Mouse (Mus musculus) liver, postnatal 0 days (tissue): ENCODE results near the gene Pym1. TPM values are rescaled to one million over a fixed set of nuclear protein-coding genes. Genes with fewer than 3 reads are reported as not detected.

Experiments
- ATAC-seq: fragments of 200-750 bp; cut with Nextera tagmentation; 2 replicates; pipeline ENCODE4 v1.8.0; 2017; ENCODE audit warnings: mild to moderate bottlenecking, moderate library complexity
- DNase-seq: peaks from one replicate; pipeline ENCODE4 v3.0.0-alpha.2; 2016
- H3K27ac ChIP-seq: fragments of 300-500 bp; sonication (generic); 2 replicates; pipeline ENCODE4 v1.5.1; 2014; ENCODE audit warnings: antibody characterized with exemption, moderate library complexity, mild to moderate bottlenecking, low read depth
- H3K27me3 ChIP-seq: fragments of 300-500 bp; sonication (generic); 2 replicates; pipeline ENCODE4 v1.6.1; 2014; ENCODE audit warnings: low read length, control low read depth, mixed read lengths; ENCODE audit not compliant: insufficient read depth
- H3K36me3 ChIP-seq: fragments of 300-500 bp; sonication (generic); replicated peaks from 2 replicates; pipeline ENCODE4 v1.6.1; 2014; ENCODE audit warnings: mild to moderate bottlenecking, control low read depth, low read length, moderate library complexity, mixed read lengths; ENCODE audit not compliant: insufficient read depth
- H3K4me1 ChIP-seq: fragments of 300-500 bp; sonication (generic); 2 replicates; pipeline ENCODE4 v1.6.1; 2014; ENCODE audit warnings: antibody characterized with exemption, mild to moderate bottlenecking, control low read depth; ENCODE audit not compliant: insufficient read depth
- H3K4me2 ChIP-seq: fragments of 300-500 bp; sonication (generic); 2 replicates; pipeline ENCODE4 v1.6.1; 2014; ENCODE audit warnings: low read depth, mild to moderate bottlenecking, low read length, moderate library complexity, mixed read lengths
- H3K4me3 ChIP-seq: fragments of 300-500 bp; sonication (generic); 2 replicates; pipeline ENCODE4 v1.5.1; 2014; ENCODE audit warnings: low read depth, low read length
- H3K9ac ChIP-seq: fragments of 300-500 bp; sonication (generic); replicated peaks from 2 replicates; pipeline ENCODE4 v1.6.1; 2014; ENCODE audit warnings: mild to moderate bottlenecking, moderate library complexity
- H3K9me3 ChIP-seq: fragments of 300-500 bp; sonication (generic); 2 replicates; pipeline ENCODE4 v1.6.1; 2016; ENCODE audit warnings: mild to moderate bottlenecking, control low read depth, low read length, mixed read lengths
- CTCF ChIP-seq: sonication (generic); IDR thresholded peaks from 2 replicates; pipeline ENCODE4 v1.5.1; 2016; ENCODE audit warnings: antibody characterized with exemption, low read depth
- EP300 ChIP-seq: IDR thresholded peaks from 2 replicates; pipeline ENCODE4 v1.6.1; 2016; ENCODE audit warnings: antibody characterized with exemption, low read depth, mild to moderate bottlenecking
- WGBS: fragments of 180-500 bp; shearing (Covaris S2); extraction: QIAGEN DNeasy Blood & Tissue Kit; methylation state at CpG from one replicate; pipeline ENCODE4 v1.1.7; 2014; ENCODE audit not compliant: insufficient replicate concordance; 5-methylcytosine and 5-hydroxymethylcytosine counted together
- polyA plus RNA-seq: library from polyadenylated mRNA; unstranded; fragments of >200 nt; fragmentation: Nextera tagmentation; extraction: Ambion mirVana; gene quantifications from 2 replicates; pipeline ENCODE4 v1.2.1, GENCODE M21; 2015

Gene Pym1
- polyA plus RNA-seq, 1 experiment from 2014 or later = 14.9 TPM

GRCm38 (mm10) chr10:128744211-128744610 is 3.5 kb upstream of the Pym1 start:
- peak overlapping the region; percentile 68 for H3K27ac ChIP-seq
- peaks cover 28% of the 10 kb centered on the region for H3K4me1 ChIP-seq
- peak overlapping the region; percentile 71 for H3K9ac ChIP-seq
- peaks cover 6% of the 10 kb centered on the region; the same call in 1 of the 2 replicates for H3K27me3 ChIP-seq
- no peaks in the 10 kb centered on the region for H3K36me3 ChIP-seq
- H3K9me3 ChIP-seq = no peaks in the 10 kb centered on the region
- TF ChIP-seq CTCF (no peak), EP300 (no peak)
- H3K4me2 ChIP-seq = peak overlapping the region; percentile 76
- peak overlapping the region; percentile 60 for H3K4me3 ChIP-seq
- ATAC-seq = no peak
- DNase-seq = no peak
- 32% methylated on average over 8 of the region's 8 CpGs for WGBS

- Histone ChIP-seq H3K4me1 (peaks cover 34% of the 10 kb centered on the region), H3K9ac (peak within 1 kb of the TSS; percentile 71), H3K27ac (peak within 1 kb of the TSS; percentile 91), H3K9me3 (no peaks in the 10 kb centered on the region), H3K4me2 (peak within 1 kb of the TSS; percentile 76), H3K27me3 (peaks cover 6% of the 10 kb centered on the region; the same call in 1 of the 2 replicates), H3K36me3 (no peaks in the 10 kb centered on the region), H3K4me3 (peak within 1 kb of the TSS; percentile 60)
- no peak for ATAC-seq
- TF ChIP-seq CTCF (peak; percentile 40; the same call in 1 of the 2 replicates), EP300 (no peak)
- WGBS = 29% methylated on average over 18 of the region's 18 CpGs
- peak; percentile 21 for DNase-seq
Observed at GRCm38 (mm10) chr10:128744680-128745601, 2.7 kb upstream of the Pym1 start, which contains the start of gene Dgka. Gene Dgka (minus strand): TSS chr10:128744855.

- Histone ChIP-seq H3K36me3 (no peaks in the 10 kb centered on the region), H3K9me3 (no peaks in the 10 kb centered on the region), H3K27ac (peak overlapping the region; percentile 91), H3K9ac (no peak overlapping the region), H3K4me1 (peaks cover 31% of the 10 kb centered on the region), H3K27me3 (peaks cover 6% of the 10 kb centered on the region; the same call in 1 of the 2 replicates), H3K4me3 (no peak overlapping the region), H3K4me2 (no peak overlapping the region)
- DNase-seq (peak; percentile 39), ATAC-seq (no peak)
- WGBS = 73% methylated on average over 10 of the region's 10 CpGs
- TF ChIP-seq EP300 (no peak), CTCF (no peak)
Observed at GRCm38 (mm10) chr10:128745946-128746613, 1.6 kb upstream of the Pym1 start.

- WGBS = 30% methylated on average over 9 of the region's 9 CpGs
Observed at GRCm38 (mm10) chr10:128746972-128747645, 580 bp upstream of the Pym1 start.

GRCm38 (mm10) chr10:128748252-128748864 is 669 bp downstream of the Pym1 start:
- H3K4me1 ChIP-seq = peaks cover 23% of the 10 kb centered on the region

More at GRCm38 (mm10) chr10:128746972-128747645, 580 bp upstream of the Pym1 start:
- no peaks in the 10 kb centered on the region for H3K36me3 ChIP-seq
- peak overlapping the region; percentile 78 for H3K4me3 ChIP-seq
- peaks cover 6% of the 10 kb centered on the region; the same call in 1 of the 2 replicates for H3K27me3 ChIP-seq
- H3K9me3 ChIP-seq = no peaks in the 10 kb centered on the region
- H3K4me2 ChIP-seq = peak overlapping the region; percentile 79
- H3K9ac ChIP-seq = peak overlapping the region; percentile 73
- H3K4me1 ChIP-seq = peaks cover 31% of the 10 kb centered on the region
- DNase-seq = no peak
- peak overlapping the region; percentile 91 for H3K27ac ChIP-seq
- no peak for ATAC-seq
- TF ChIP-seq CTCF (no peak), EP300 (no peak)

More at GRCm38 (mm10) chr10:128748252-128748864, 669 bp downstream of the Pym1 start:
- Histone ChIP-seq H3K36me3 (no peaks in the 10 kb centered on the region), H3K9ac (peak overlapping the region; percentile 73), H3K27me3 (peaks cover 6% of the 10 kb centered on the region; the same call in 1 of the 2 replicates), H3K4me3 (peak overlapping the region; percentile 78), H3K9me3 (no peaks in the 10 kb centered on the region), H3K4me2 (peak overlapping the region; percentile 79), H3K27ac (peak overlapping the region; percentile 91)
- TF ChIP-seq EP300 (peak; percentile 32; the same call in 1 of the 2 replicates), CTCF (peak; percentile 47)
- ATAC-seq (peak; percentile 80), DNase-seq (peak; percentile 91)
- WGBS = under 1% methylated on average over 37 of the region's 37 CpGs
